Mouse (Mus musculus) midbrain, embryonic 11.5 days (tissue): ENCODE results near the gene Sap30l. TPM values are rescaled to one million over a fixed set of nuclear protein-coding genes. Genes with fewer than 3 reads are reported as not detected.
A peak's percentile ranks its signal among the peaks of the same experiment; 100 is the strongest.

Experiments
- ATAC-seq: fragments of 200-750 bp; cut with Nextera tagmentation; 2 replicates; pipeline ENCODE4 v1.8.0; 2017; ENCODE audit warnings: moderate TSS enrichment, moderate library complexity; ENCODE audit not compliant: low FRiP score
- DNase-seq: peaks from one replicate; pipeline ENCODE4 v3.0.0; 2015; ENCODE audit warnings: low spot score; ENCODE audit errors: missing footprints
- H3K27ac ChIP-seq: fragments of 300-500 bp; sonication (generic); 2 replicates; pipeline ENCODE4 v1.5.1; 2014; ENCODE audit warnings: low read depth, low read length
- H3K27me3 ChIP-seq: fragments of 300-500 bp; sonication (generic); 2 replicates; pipeline ENCODE4 v1.6.1; 2014; ENCODE audit warnings: mild to moderate bottlenecking, low read length, moderate library complexity, mixed read lengths; ENCODE audit not compliant: control insufficient read depth, insufficient read depth
- H3K36me3 ChIP-seq: fragments of 300-500 bp; sonication (generic); 2 replicates; pipeline ENCODE4 v1.6.1; 2014; ENCODE audit warnings: mild to moderate bottlenecking, low read length, moderate library complexity, mixed read lengths; ENCODE audit not compliant: control insufficient read depth, insufficient read depth
- H3K4me1 ChIP-seq: fragments of 300-500 bp; sonication (generic); 2 replicates; pipeline ENCODE4 v1.6.1; 2014; ENCODE audit warnings: low read length; ENCODE audit not compliant: control insufficient read depth, insufficient read depth
- H3K4me2 ChIP-seq: fragments of 300-500 bp; sonication (generic); 2 replicates; pipeline ENCODE4 v1.6.1; 2014; ENCODE audit warnings: mild to moderate bottlenecking, moderate library complexity
- H3K4me3 ChIP-seq: fragments of 300-500 bp; sonication (generic); 2 replicates; pipeline ENCODE4 v1.5.1; 2014; ENCODE audit warnings: low read depth, low read length
- H3K9ac ChIP-seq: fragments of 300-500 bp; sonication (generic); 2 replicates; pipeline ENCODE4 v1.6.1; 2014; ENCODE audit warnings: low read length
- H3K9me3 ChIP-seq: fragments of 300-500 bp; sonication (generic); 2 replicates; pipeline ENCODE4 v1.6.1; 2016; ENCODE audit warnings: low read length; ENCODE audit not compliant: control insufficient read depth
- WGBS: fragments of 180-500 bp; shearing (Covaris S2); extraction: QIAGEN DNeasy Blood & Tissue Kit; methylation state at CpG from one replicate; pipeline ENCODE4 v1.1.7; 2014; 5-methylcytosine and 5-hydroxymethylcytosine counted together
- polyA plus RNA-seq: library from polyadenylated mRNA; unstranded; fragments of >200 nt; fragmentation: Nextera tagmentation; extraction: Ambion mirVana; gene quantifications from 2 replicates; pipeline ENCODE4 v1.2.1, GENCODE M21; 2014

Sap30l gene
- polyA plus RNA-seq, 1 experiment from 2014 or later, result 14.5 TPM

DNA sequence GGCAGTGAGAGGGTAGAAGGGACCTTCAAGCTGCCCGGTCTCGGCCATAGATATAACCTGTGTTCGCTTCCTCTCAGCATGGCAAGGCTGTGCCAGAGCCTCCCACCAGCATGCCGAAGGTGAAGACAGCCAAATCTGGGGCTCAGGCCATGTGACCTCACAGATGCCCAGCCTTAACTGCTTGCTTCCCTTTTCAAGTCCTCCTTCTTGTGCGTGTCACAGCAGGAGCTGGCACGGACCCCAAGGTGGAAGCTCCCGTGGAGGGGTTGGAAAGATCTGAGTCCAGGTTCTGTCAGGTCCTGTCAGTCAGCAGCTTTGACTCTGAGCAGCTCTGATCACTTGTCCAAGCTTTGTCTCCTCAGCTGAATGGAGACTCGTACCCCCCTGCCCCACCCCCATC is 29.8 kb upstream of the Sap30l start:
- 92% methylated on average over 8 of the region's 8 CpGs for WGBS
- H3K4me1 ChIP-seq, result peaks cover 18% of the 10 kb centered on the region

DNA sequence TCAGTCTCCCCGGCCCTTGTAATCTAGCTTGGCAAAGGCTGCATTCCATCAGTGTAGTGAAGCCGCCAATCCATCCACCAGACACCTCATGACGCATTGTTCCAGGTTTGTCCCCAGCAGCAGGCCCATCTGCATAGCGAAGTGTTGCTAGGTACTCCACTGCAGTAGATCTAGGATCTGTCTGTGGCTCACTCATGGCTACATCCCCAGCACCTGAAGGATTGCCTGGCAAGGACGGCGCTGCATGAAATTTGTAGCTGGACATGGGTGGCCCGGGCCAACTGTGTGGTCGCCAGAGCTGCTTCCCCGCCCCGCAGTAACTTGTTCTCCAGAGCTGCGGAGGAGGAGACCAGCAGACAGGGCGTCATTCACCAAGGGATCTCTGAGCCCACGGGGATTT is 28.0 kb upstream of the Sap30l start:
- Histone ChIP-seq H3K9ac (no peak overlapping the region), H3K27me3 (no peaks in the 10 kb centered on the region), H3K27ac (no peak overlapping the region; the same call in 1 of the 2 replicates), H3K36me3 (no peaks in the 10 kb centered on the region), H3K4me2 (no peak overlapping the region; the same call in 1 of the 2 replicates), H3K4me3 (no peak overlapping the region), H3K4me1 (peaks cover 17% of the 10 kb centered on the region), H3K9me3 (no peaks in the 10 kb centered on the region)
- peak; percentile 90 for DNase-seq
- ATAC-seq, result 0 out of 2 replicates have a peak, but pooled peaks have one; percentile 42
- WGBS, result 11% methylated on average over 13 of the region's 13 CpGs

More for the DNA sequence above, 29.8 kb upstream of the Sap30l start:
- no peak overlapping the region for H3K4me3 ChIP-seq
- no peak for ATAC-seq
- H3K36me3 ChIP-seq, result no peaks in the 10 kb centered on the region
- H3K27me3 ChIP-seq, result no peaks in the 10 kb centered on the region
- no peak for DNase-seq
- H3K27ac ChIP-seq, result no peak overlapping the region
- H3K9me3 ChIP-seq, result no peaks in the 10 kb centered on the region
- H3K9ac ChIP-seq, result no peak overlapping the region
- H3K4me2 ChIP-seq, result no peak overlapping the region

DNA sequence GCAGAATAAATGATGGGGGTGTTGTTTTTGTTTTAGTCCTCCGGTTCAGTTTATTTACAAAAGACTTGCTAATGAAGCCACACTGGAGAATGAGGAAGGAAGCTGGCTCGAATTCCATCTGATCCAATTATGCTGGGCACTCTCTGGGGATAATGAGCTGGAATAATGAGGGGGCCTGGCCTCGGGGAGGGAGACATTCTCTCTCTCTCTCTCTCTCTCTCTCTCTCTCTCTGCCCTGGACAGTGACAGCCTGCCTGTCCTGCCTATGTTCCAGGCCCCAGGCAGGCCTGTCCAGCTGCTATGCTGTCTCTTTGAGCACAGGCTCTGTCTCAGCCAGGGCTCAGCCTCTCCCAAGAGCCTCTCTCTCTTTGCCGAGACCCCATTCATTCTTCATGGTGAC is 27.5 kb upstream of the Sap30l start:
- Histone ChIP-seq H3K9ac (no peak overlapping the region), H3K36me3 (no peaks in the 10 kb centered on the region), H3K4me1 (peaks cover 17% of the 10 kb centered on the region), H3K4me3 (no peak overlapping the region), H3K27me3 (no peaks in the 10 kb centered on the region), H3K4me2 (no peak overlapping the region; the same call in 1 of the 2 replicates), H3K9me3 (no peaks in the 10 kb centered on the region), H3K27ac (peak overlapping the region; percentile 23)
- peak; percentile 90 for DNase-seq
- WGBS, result 6% methylated on average over 4 of the region's 4 CpGs
- ATAC-seq, result peak; percentile 79

DNA sequence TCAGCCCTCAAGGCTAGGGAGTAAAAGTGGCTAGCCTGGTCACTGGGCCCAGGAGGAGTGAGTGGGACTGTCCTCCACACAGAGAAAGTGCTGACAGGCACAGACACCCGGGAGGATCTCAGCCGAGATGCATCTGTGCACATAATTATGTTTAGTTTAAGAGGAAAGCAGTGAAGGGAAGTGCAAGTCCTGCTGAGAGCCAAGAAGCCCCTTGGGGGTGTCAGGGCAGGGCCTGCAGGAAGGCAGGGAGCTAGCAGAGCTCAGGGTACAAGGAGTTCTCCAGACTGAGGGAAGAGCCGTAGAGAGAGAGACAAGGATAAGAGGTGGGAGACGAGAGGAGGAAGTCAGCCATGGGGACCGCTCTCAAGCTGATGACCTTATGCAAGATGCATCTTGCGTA is 25.6 kb upstream of the Sap30l start:
- H3K27me3 ChIP-seq, result no peaks in the 10 kb centered on the region
- no peak overlapping the region for H3K4me2 ChIP-seq
- H3K27ac ChIP-seq, result no peak overlapping the region
- H3K4me3 ChIP-seq, result no peak overlapping the region
- peaks cover 17% of the 10 kb centered on the region for H3K4me1 ChIP-seq
- no peak for DNase-seq
- ATAC-seq, result no peak
- H3K36me3 ChIP-seq, result no peaks in the 10 kb centered on the region
- H3K9ac ChIP-seq, result no peak overlapping the region
- no peaks in the 10 kb centered on the region for H3K9me3 ChIP-seq
- 75% methylated on average over 6 of the region's 6 CpGs for WGBS

DNA sequence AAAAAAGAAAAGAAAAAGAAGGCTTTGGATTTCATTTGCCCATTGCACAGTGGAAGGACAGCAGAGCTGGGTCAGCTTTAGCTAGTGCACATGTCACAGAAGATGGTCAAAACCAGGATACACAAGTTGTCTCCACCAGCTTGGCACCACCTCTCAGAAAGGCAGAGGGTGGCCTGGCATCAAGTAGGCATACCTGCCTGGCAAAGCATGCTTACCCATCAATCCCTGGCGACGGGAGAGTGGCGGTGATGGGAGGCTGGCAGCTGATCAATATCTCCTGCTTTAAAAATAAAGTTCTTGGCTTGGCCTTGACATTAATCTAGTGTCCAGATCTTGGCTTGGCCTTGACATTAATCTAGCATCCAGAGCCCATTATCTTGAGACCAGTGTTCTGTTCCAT is 24.9 kb upstream of the Sap30l start:
- 88% methylated on average over 3 of the region's 3 CpGs for WGBS
- Histone ChIP-seq H3K27ac (no peak overlapping the region), H3K9ac (no peak overlapping the region), H3K27me3 (no peaks in the 10 kb centered on the region), H3K4me2 (no peak overlapping the region), H3K9me3 (no peaks in the 10 kb centered on the region), H3K4me1 (peaks cover 17% of the 10 kb centered on the region), H3K36me3 (no peaks in the 10 kb centered on the region), H3K4me3 (no peak overlapping the region)
- ATAC-seq (no peak), DNase-seq (no peak)

DNA sequence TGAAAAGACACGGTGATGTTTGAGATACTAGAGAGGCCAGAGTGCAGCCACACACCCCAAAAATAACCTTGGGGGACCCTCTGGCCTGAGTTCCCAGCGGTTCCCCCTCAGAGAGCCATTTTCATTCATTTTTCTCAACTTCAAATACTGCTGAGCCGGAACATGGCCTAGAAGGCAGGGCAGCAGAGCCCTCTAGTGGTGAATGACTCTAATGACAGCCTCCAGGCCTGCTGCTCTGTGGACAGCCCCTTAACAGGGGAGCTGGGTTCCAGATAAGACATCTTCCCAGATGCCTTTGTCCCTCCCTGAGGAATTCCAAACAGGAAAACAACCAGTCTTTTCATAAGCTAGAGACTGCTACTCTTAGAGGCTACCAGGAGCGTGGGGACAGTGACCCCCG is 23.1 kb upstream of the Sap30l start:
- no peak overlapping the region for H3K9ac ChIP-seq
- ATAC-seq, result peak; percentile 57; the same call in 1 of the 2 replicates
- no peaks in the 10 kb centered on the region for H3K27me3 ChIP-seq
- H3K27ac ChIP-seq, result no peak overlapping the region
- 27% methylated on average over 5 of the region's 5 CpGs for WGBS
- DNase-seq, result peak; percentile 93
- no peaks in the 10 kb centered on the region for H3K36me3 ChIP-seq
- peaks cover 14% of the 10 kb centered on the region for H3K4me1 ChIP-seq
- H3K4me2 ChIP-seq, result no peak overlapping the region
- H3K4me3 ChIP-seq, result no peak overlapping the region
- no peaks in the 10 kb centered on the region for H3K9me3 ChIP-seq

DNA sequence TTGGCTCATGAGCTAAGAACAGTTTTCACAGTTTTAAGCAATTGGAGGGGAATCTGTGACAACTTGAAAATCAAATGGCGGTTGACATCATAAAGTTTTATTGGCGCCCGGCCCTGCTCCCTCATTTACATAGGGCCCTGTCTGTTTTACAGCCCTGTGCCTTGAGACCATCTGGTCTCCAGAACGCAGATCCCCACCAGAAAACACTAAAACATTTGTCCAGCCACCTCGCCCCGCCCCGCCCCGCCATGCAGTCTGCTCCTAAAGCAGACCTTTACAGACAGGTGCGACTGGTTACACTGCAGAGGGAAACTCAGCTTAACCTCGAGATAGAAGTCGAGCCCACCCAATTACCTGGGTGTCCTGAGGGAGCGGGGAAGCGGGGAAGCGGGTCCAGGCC is 21.6 kb upstream of the Sap30l start:
- Histone ChIP-seq H3K27ac (no peak overlapping the region), H3K4me2 (no peak overlapping the region), H3K36me3 (no peaks in the 10 kb centered on the region), H3K4me1 (0 out of 2 replicates have a peak, but pooled peaks cover 3% of the 10 kb centered on the region), H3K4me3 (no peak overlapping the region), H3K9me3 (no peaks in the 10 kb centered on the region), H3K27me3 (no peaks in the 10 kb centered on the region), H3K9ac (no peak overlapping the region)
- DNase-seq (no peak), ATAC-seq (no peak)
- WGBS, result 93% methylated on average over 14 of the region's 14 CpGs

DNA sequence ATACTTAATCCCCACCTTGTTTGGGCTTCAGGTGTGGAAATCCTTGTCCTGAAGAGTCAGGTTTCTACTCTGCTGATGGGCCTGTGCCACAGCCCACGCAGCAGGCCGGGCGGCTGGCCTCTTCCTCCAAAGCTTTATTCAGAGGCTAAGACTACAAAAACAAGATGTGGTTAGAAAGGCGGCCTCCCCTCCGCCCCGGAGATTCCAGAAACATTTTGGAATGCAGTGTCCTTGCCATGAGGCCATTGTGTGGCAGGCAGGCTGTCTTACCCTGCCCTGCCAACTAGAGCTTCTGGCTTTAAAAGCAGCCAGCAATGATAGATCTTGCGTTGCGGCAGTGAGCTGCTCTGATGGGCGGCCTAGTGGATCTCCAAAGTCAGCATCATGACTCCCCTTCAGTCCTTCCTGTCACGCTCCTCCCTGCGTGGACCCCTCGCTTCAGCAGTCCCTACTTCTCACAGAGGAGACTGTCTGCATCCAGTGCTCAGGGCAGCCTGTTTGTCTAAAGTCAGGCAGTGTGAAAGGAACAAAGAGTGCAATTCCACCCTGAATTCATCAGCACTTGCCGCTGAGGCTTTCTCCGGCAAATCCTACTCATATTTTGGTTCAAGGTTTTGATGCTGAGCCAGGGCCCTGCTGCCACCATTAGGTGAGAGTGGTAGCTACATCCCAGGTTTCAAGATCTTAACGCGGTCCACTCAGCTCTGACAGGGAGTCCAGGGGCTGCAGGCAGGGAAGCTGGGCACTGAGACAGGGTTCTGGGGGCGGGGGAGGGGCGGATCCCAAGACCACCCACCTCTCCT is 14.6 kb upstream of the Sap30l start:
- Histone ChIP-seq H3K9ac (peak overlapping the region; percentile 47), H3K4me2 (no peak overlapping the region), H3K36me3 (0 out of 2 replicates have a peak, but pooled peaks cover 2% of the 10 kb centered on the region), H3K27me3 (no peaks in the 10 kb centered on the region), H3K27ac (peak overlapping the region; percentile 36; the same call in 1 of the 2 replicates), H3K4me3 (no peak overlapping the region), H3K4me1 (peaks cover 15% of the 10 kb centered on the region), H3K9me3 (no peaks in the 10 kb centered on the region)
- peak; percentile 93 for DNase-seq
- WGBS, result 22% methylated on average over 18 of the region's 18 CpGs
- ATAC-seq, result peak; percentile 60

DNA sequence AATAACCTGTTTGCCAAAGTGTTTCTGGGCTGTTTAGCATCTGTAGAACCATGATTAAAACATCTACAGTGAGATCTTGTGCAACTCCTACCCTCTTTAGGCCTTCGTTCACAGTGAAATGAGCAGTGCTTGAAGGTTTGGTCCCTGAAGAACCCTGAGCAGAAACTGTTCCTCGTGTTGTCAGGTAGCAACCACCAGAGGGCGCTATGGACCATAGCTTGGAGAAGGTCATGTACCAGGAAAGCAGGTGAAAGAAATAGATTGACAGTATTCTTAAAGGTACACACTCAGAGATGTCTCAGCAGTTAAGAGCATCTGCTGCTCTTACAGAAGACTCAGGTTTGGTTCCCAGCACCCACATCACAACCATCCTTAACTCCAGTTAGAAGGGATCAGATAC is 13.5 kb upstream of the Sap30l start:
- Histone ChIP-seq H3K4me2 (no peak overlapping the region), H3K27ac (no peak overlapping the region), H3K4me3 (no peak overlapping the region), H3K9me3 (no peaks in the 10 kb centered on the region), H3K27me3 (no peaks in the 10 kb centered on the region), H3K9ac (no peak overlapping the region), H3K36me3 (0 out of 2 replicates have a peak, but pooled peaks cover 2% of the 10 kb centered on the region), H3K4me1 (peaks cover 15% of the 10 kb centered on the region)
- 45% methylated on average over 3 of the region's 3 CpGs for WGBS
- no peak for ATAC-seq
- DNase-seq, result no peak
